Mouse (Mus musculus): ENCODE data around the gene Rcvrn.

GRCm38 (mm10) chr11:67668460-67669007, 26.6 kb upstream of the Rcvrn start:
- no peak for TF ChIP-seq CTCF (IDR thresholded peaks at IDR 0.05; ENCODE audit: low read depth)
- TF ChIP-seq EP300 (IDR thresholded peaks at IDR 0.05; ENCODE audit: low read depth) = no peak
